Mouse (Mus musculus) limb, embryonic 15.5 days (tissue): Measurements from ENCODE around the gene Kcnrg. TPM values are rescaled to one million over a fixed set of nuclear protein-coding genes. Genes with fewer than 3 reads are reported as not detected.
"Not testable (repeated sequence)": the region's sequence is repeated elsewhere in the genome, so short reads cannot be mapped to it uniquely, and the experiment has no call there.

Source experiments
- ATAC-seq: fragments of 200-750 bp; cut with Nextera tagmentation; 2 replicates; pipeline ENCODE4 v1.8.0; 2017; ENCODE audit warnings: low read depth, moderate TSS enrichment; ENCODE audit not compliant: insufficient number of reproducible peaks, low FRiP score, low TSS enrichment
- H3K27ac ChIP-seq: fragments of 300-500 bp; sonication (generic); 2 replicates; pipeline ENCODE4 v1.5.1; 2015; ENCODE audit warnings: moderate library complexity, mild to moderate bottlenecking, inconsistent platforms
- H3K27me3 ChIP-seq: fragments of 300-500 bp; sonication (generic); 2 replicates; pipeline ENCODE4 v1.6.1; 2015; ENCODE audit warnings: inconsistent platforms
- H3K36me3 ChIP-seq: fragments of 300-500 bp; sonication (generic); 2 replicates; pipeline ENCODE4 v1.6.1; 2015; ENCODE audit warnings: inconsistent platforms
- H3K4me1 ChIP-seq: fragments of 300-500 bp; sonication (generic); 2 replicates; pipeline ENCODE4 v1.6.1; 2015; ENCODE audit warnings: inconsistent platforms
- H3K4me2 ChIP-seq: fragments of 300-500 bp; sonication (generic); 2 replicates; pipeline ENCODE4 v1.6.1; 2015; ENCODE audit warnings: mild to moderate bottlenecking, inconsistent platforms
- H3K4me3 ChIP-seq: fragments of 300-500 bp; sonication (generic); 2 replicates; pipeline ENCODE4 v1.5.1; 2015; ENCODE audit warnings: mild to moderate bottlenecking, inconsistent platforms
- H3K9ac ChIP-seq: fragments of 300-500 bp; sonication (generic); 2 replicates; pipeline ENCODE4 v1.6.1; 2015; ENCODE audit warnings: inconsistent platforms
- H3K9me3 ChIP-seq: fragments of 300-500 bp; sonication (generic); 2 replicates; pipeline ENCODE4 v1.6.1; 2016; ENCODE audit warnings: inconsistent platforms
- WGBS: fragments of 180-500 bp; shearing (Covaris S2); methylation state at CpG from one replicate; pipeline ENCODE4 v1.1.7; 2015; 5-methylcytosine and 5-hydroxymethylcytosine counted together
- polyA plus RNA-seq: library from polyadenylated mRNA; unstranded; fragments of >200 nt; fragmentation: Nextera tagmentation; extraction: Ambion mirVana; gene quantifications from 2 replicates; pipeline ENCODE4 v1.2.1, GENCODE M21; 2015

Gene Kcnrg
- polyA plus RNA-seq, result 0.79 and 0.96 TPM in 2 replicates

GRCm38 (mm10) chr14:61607157-61607556, at the start of gene Kcnrg:
Gene Kcnrg (plus strand): TSS chr14:61607457.
- H3K4me3 ChIP-seq, result no peak within 1 kb of the TSS
- no peaks in the 10 kb centered on the region for H3K27me3 ChIP-seq

GRCm38 (mm10) chr14:61558901-61559300, 48.4 kb upstream of the Kcnrg start:
- no peak overlapping the region for H3K27ac ChIP-seq
- no peak overlapping the region for H3K9ac ChIP-seq
- H3K9me3 ChIP-seq, result no peaks in the 10 kb centered on the region
- ATAC-seq, result no peak
- H3K27me3 ChIP-seq, result no peaks in the 10 kb centered on the region
- no peaks in the 10 kb centered on the region for H3K36me3 ChIP-seq
- H3K4me2 ChIP-seq, result no peak overlapping the region
- 83% methylated on average over 6 of the region's 6 CpGs for WGBS
- H3K4me1 ChIP-seq, result peaks cover 8% of the 10 kb centered on the region; the same call in 1 of the 2 replicates
- no peak overlapping the region for H3K4me3 ChIP-seq

More at GRCm38 (mm10) chr14:61607157-61607556, at the start of gene Kcnrg:
- Histone ChIP-seq H3K9me3 (no peaks in the 10 kb centered on the region), H3K27ac (no peak within 1 kb of the TSS), H3K36me3 (peaks cover 37% of the 10 kb centered on the region), H3K4me2 (no peak within 1 kb of the TSS), H3K4me1 (no peaks in the 10 kb centered on the region), H3K9ac (no peak within 1 kb of the TSS)
- ATAC-seq, result no peak
- WGBS, result 84% methylated on average over 3 of the region's 3 CpGs

GRCm38 (mm10) chr14:61559856-61560255, 47.4 kb upstream of the Kcnrg start:
- H3K4me1 ChIP-seq, result peaks cover 8% of the 10 kb centered on the region; the same call in 1 of the 2 replicates
- no peaks in the 10 kb centered on the region for H3K9me3 ChIP-seq
- WGBS, result 57% methylated on average over 3 of the region's 3 CpGs
- H3K9ac ChIP-seq, result no peak overlapping the region
- no peak overlapping the region for H3K4me3 ChIP-seq
- H3K27ac ChIP-seq, result no peak overlapping the region
- no peak for ATAC-seq
- no peaks in the 10 kb centered on the region for H3K36me3 ChIP-seq
- no peaks in the 10 kb centered on the region for H3K27me3 ChIP-seq
- H3K4me2 ChIP-seq, result no peak overlapping the region

- H3K27ac ChIP-seq, H3K4me2 ChIP-seq, H3K4me3 ChIP-seq, ATAC-seq, H3K36me3 ChIP-seq, H3K4me1 ChIP-seq, H3K9me3 ChIP-seq, H3K27me3 ChIP-seq, H3K9ac ChIP-seq: not testable (repeated sequence)
- 91% methylated on average over 4 of the region's 4 CpGs for WGBS
Measured at GRCm38 (mm10) chr14:61566211-61566610, 41.0 kb upstream of the Kcnrg start.

- no peak overlapping the region for H3K4me3 ChIP-seq
- no peak for ATAC-seq
- H3K4me1 ChIP-seq, result no peaks in the 10 kb centered on the region
- H3K27ac ChIP-seq, result no peak overlapping the region
- WGBS, result 57% methylated on average over 2 of the region's 2 CpGs
- no peaks in the 10 kb centered on the region for H3K36me3 ChIP-seq
- no peaks in the 10 kb centered on the region for H3K27me3 ChIP-seq
- H3K4me2 ChIP-seq, result no peak overlapping the region
- no peak overlapping the region for H3K9ac ChIP-seq
- H3K9me3 ChIP-seq, result no peaks in the 10 kb centered on the region
Measured at GRCm38 (mm10) chr14:61569344-61569743, 37.9 kb upstream of the Kcnrg start.

- H3K27me3 ChIP-seq, result no peaks in the 10 kb centered on the region
- H3K4me2 ChIP-seq, result peak overlapping the region; percentile 2; the same call in 1 of the 2 replicates
- no peaks in the 10 kb centered on the region for H3K9me3 ChIP-seq
- no peaks in the 10 kb centered on the region for H3K36me3 ChIP-seq
- no peaks in the 10 kb centered on the region for H3K4me1 ChIP-seq
- no peak overlapping the region for H3K9ac ChIP-seq
- no peak for ATAC-seq
- 7% methylated on average over 4 of the region's 4 CpGs for WGBS
- H3K4me3 ChIP-seq, result no peak overlapping the region
- no peak overlapping the region for H3K27ac ChIP-seq
Measured at GRCm38 (mm10) chr14:61571366-61571765, 35.9 kb upstream of the Kcnrg start.

- Histone ChIP-seq H3K9me3 (no peaks in the 10 kb centered on the region), H3K9ac (no peak overlapping the region), H3K36me3 (no peaks in the 10 kb centered on the region), H3K4me2 (no peak overlapping the region), H3K27ac (no peak overlapping the region), H3K4me3 (no peak overlapping the region), H3K4me1 (no peaks in the 10 kb centered on the region), H3K27me3 (no peaks in the 10 kb centered on the region)
- 71% methylated on average over 2 of the region's 2 CpGs for WGBS
- ATAC-seq, result no peak
Measured at GRCm38 (mm10) chr14:61572131-61572530, 35.1 kb upstream of the Kcnrg start.

- H3K27me3 ChIP-seq, result no peaks in the 10 kb centered on the region
- H3K36me3 ChIP-seq, result no peaks in the 10 kb centered on the region
- H3K27ac ChIP-seq, result no peak overlapping the region
- no peak overlapping the region for H3K9ac ChIP-seq
- ATAC-seq, result no peak
- no peaks in the 10 kb centered on the region for H3K4me1 ChIP-seq
- H3K4me3 ChIP-seq, result no peak overlapping the region
- WGBS, result 87% methylated on average over 10 of the region's 10 CpGs
- no peaks in the 10 kb centered on the region for H3K9me3 ChIP-seq
- H3K4me2 ChIP-seq, result no peak overlapping the region
Measured at GRCm38 (mm10) chr14:61575066-61575465, 32.2 kb upstream of the Kcnrg start.

- Histone ChIP-seq H3K27ac (no peak overlapping the region), H3K4me1 (no peaks in the 10 kb centered on the region), H3K4me2 (no peak overlapping the region), H3K9ac (no peak overlapping the region), H3K4me3 (no peak overlapping the region), H3K9me3 (no peaks in the 10 kb centered on the region), H3K27me3 (no peaks in the 10 kb centered on the region), H3K36me3 (no peaks in the 10 kb centered on the region)
- WGBS, result 82% methylated on average over 8 of the region's 8 CpGs
- ATAC-seq, result no peak
Measured at GRCm38 (mm10) chr14:61575941-61576340, 31.3 kb upstream of the Kcnrg start.

GRCm38 (mm10) chr14:61589288-61590065, 17.8 kb upstream of the Kcnrg start:
- Histone ChIP-seq H3K9me3 (no peaks in the 10 kb centered on the region), H3K4me1 (no peaks in the 10 kb centered on the region; the same call in 1 of the 2 replicates), H3K9ac (no peak overlapping the region), H3K27ac (no peak overlapping the region), H3K27me3 (no peaks in the 10 kb centered on the region), H3K36me3 (no peaks in the 10 kb centered on the region), H3K4me3 (no peak overlapping the region), H3K4me2 (no peak overlapping the region)
- 77% methylated on average over 4 of the region's 4 CpGs for WGBS
- no peak for ATAC-seq

- H3K4me1 ChIP-seq, result peaks cover 9% of the 10 kb centered on the region; the same call in 1 of the 2 replicates
- 79% methylated on average over 9 of the region's 9 CpGs for WGBS
- H3K27me3 ChIP-seq, result no peaks in the 10 kb centered on the region
- H3K9ac ChIP-seq, result no peak overlapping the region
- H3K27ac ChIP-seq, result no peak overlapping the region
- peaks cover 3% of the 10 kb centered on the region; the same call in 1 of the 2 replicates for H3K36me3 ChIP-seq
- H3K4me2 ChIP-seq, result no peak overlapping the region
- H3K4me3 ChIP-seq, result no peak overlapping the region
- no peaks in the 10 kb centered on the region for H3K9me3 ChIP-seq
- no peak for ATAC-seq
Measured at GRCm38 (mm10) chr14:61596719-61597426, 10.4 kb upstream of the Kcnrg start.

GRCm38 (mm10) chr14:61597968-61598367, 9.3 kb upstream of the Kcnrg start, which contains the start of gene Trim13:
Gene Trim13 (plus strand): TSS chr14:61598247.
- no peak within 1 kb of the TSS for H3K9ac ChIP-seq

More at GRCm38 (mm10) chr14:61597968-61598367, 9.3 kb upstream of the Kcnrg start, which contains the start of gene Trim13:
- Histone ChIP-seq H3K4me2 (peak within 1 kb of the TSS; percentile 47), H3K27me3 (no peaks in the 10 kb centered on the region), H3K36me3 (peaks cover 4% of the 10 kb centered on the region; the same call in 1 of the 2 replicates), H3K4me1 (peaks cover 10% of the 10 kb centered on the region; the same call in 1 of the 2 replicates), H3K4me3 (peak within 1 kb of the TSS; percentile 70), H3K9me3 (no peaks in the 10 kb centered on the region), H3K27ac (no peak within 1 kb of the TSS)
- no peak for ATAC-seq
- 55% methylated on average over 5 of the region's 5 CpGs for WGBS
